Mouse (Mus musculus) hindbrain, postnatal 0 days (tissue): ENCODE measurements around the gene Hdac6. TPM values are rescaled to one million over a fixed set of nuclear protein-coding genes. Genes with fewer than 3 reads are reported as not detected.
A peak's percentile ranks its signal among the peaks of the same experiment; 100 is the strongest.

ENCODE experiments used
- ATAC-seq: fragments of 200-750 bp; cut with Nextera tagmentation; 2 replicates; pipeline ENCODE4 v1.8.0; 2017; ENCODE audit warnings: mild to moderate bottlenecking, moderate TSS enrichment, moderate library complexity
- DNase-seq: peaks from one replicate; pipeline ENCODE4 v3.0.0-alpha.2; 2015; ENCODE audit warnings: low spot score
- H3K27ac ChIP-seq: fragments of 300-500 bp; sonication (generic); 2 replicates; pipeline ENCODE4 v1.5.1; 2014; ENCODE audit warnings: mild to moderate bottlenecking
- H3K27me3 ChIP-seq: fragments of 300-500 bp; sonication (generic); 2 replicates; pipeline ENCODE4 v1.6.1; 2014; ENCODE audit warnings: low read length, mixed read lengths; ENCODE audit not compliant: insufficient read depth
- H3K36me3 ChIP-seq: fragments of 300-500 bp; sonication (generic); 2 replicates; pipeline ENCODE4 v1.6.1; 2014; ENCODE audit warnings: low read length, mixed read lengths; ENCODE audit not compliant: insufficient read depth
- H3K4me1 ChIP-seq: fragments of 300-500 bp; sonication (generic); 2 replicates; pipeline ENCODE4 v1.6.1; 2014; ENCODE audit warnings: antibody characterized with exemption, low read length, mixed read lengths; ENCODE audit not compliant: insufficient read depth
- H3K4me2 ChIP-seq: fragments of 300-500 bp; sonication (generic); 2 replicates; pipeline ENCODE4 v1.6.1; 2014; ENCODE audit warnings: low read depth, mild to moderate bottlenecking, low read length, moderate library complexity, mixed read lengths
- H3K4me3 ChIP-seq: fragments of 300-500 bp; sonication (generic); 2 replicates; pipeline ENCODE4 v1.5.1; 2014; ENCODE audit warnings: low read length
- H3K9ac ChIP-seq: fragments of 300-500 bp; sonication (generic); replicated peaks from 2 replicates; pipeline ENCODE4 v1.6.1; 2014; ENCODE audit warnings: mild to moderate bottlenecking, low read length, moderate library complexity, mixed read lengths
- H3K9me3 ChIP-seq: fragments of 300-500 bp; sonication (generic); 2 replicates; pipeline ENCODE4 v1.6.1; 2016; ENCODE audit warnings: low read length, mixed read lengths
- CTCF ChIP-seq: IDR thresholded peaks from 2 replicates; pipeline ENCODE4 v1.5.1; 2016; ENCODE audit warnings: antibody characterized with exemption, control low read depth, low read depth
- WGBS: fragments of 180-500 bp; shearing (Covaris S2); extraction: QIAGEN DNeasy Blood & Tissue Kit; methylation state at CpG from one replicate; pipeline ENCODE4 v1.1.7; 2014; 5-methylcytosine and 5-hydroxymethylcytosine counted together
- polyA plus RNA-seq: library from polyadenylated mRNA; unstranded; fragments of >200 nt; fragmentation: Nextera tagmentation; extraction: Ambion mirVana; gene quantifications from 2 replicates; pipeline ENCODE4 v1.2.1, GENCODE M21; 2015
- total RNA-seq: library from RNA; depleted of rRNA; stranded (reverse); fragments of >200 nt; gene quantifications from 2 replicates; pipeline ENCODE4 v1.2.3, GENCODE M21; 2014

Hdac6 gene
- total and polyA plus RNA-seq, 2 experiments from 2014 or later: 57.4 to 105 TPM

DNA sequence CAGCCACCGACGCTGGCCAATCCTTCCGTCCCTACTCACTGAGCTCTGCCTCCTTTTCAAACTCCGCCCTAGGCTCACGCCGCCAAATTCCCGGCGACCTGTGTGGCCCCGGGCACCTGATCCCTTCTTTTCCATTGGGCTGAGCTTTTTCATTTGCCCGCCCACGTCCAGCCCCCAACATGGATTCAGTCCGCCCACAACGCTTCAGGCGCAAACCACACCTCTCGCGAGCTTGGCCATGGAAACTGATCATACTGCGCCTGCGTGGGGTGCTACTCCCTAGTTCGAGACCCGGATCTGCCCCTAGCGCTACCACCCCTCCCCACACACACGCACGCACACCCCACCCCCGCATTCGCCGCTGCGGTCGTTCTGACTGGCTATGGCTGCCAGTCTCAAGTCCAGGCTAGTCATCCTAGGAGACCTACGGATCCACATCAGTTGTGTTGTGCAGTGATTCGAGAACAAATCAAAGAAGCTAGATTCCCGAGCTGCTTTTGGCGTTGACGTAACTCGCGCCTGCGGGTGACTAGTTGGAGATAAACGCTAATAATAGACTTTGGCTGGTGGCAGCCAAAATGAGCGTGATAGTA is 307 bp upstream of the Hdac6 start:
- peak overlapping the region; percentile 52 for H3K9ac ChIP-seq
- peak; percentile 98 for ATAC-seq

DNA sequence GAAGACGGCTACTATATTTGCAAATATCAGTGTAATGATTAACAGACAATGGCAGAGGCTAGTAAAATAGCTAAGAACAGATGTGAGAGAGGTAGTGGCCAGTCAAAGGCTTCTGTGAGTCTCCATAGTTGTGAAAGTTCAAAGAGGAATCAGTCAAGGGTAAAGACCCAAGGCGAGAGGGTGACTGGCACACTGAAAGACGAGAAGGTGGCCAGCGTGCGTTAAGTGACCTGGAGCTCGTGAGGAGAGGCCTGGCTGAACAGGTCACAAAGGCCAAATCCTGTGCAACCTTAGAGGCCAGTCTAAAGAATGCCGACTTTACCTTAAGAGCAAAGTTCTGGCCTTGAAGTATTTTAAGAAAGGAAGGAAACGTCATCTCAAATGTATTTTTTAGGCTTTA is 2.1 kb downstream of the Hdac6 start:
- Histone ChIP-seq H3K9ac (no peak overlapping the region), H3K4me2 (no peak overlapping the region), H3K36me3 (no peaks in the 10 kb centered on the region), H3K4me3 (no peak overlapping the region), H3K27me3 (no peaks in the 10 kb centered on the region), H3K4me1 (no peaks in the 10 kb centered on the region), H3K9me3 (no peaks in the 10 kb centered on the region), H3K27ac (no peak overlapping the region)
- no peak for DNase-seq
- 76% methylated on average over 8 of the region's 8 CpGs for WGBS
- TF ChIP-seq CTCF: no peak
- no peak for ATAC-seq

More for the DNA sequence above, 307 bp upstream of the Hdac6 start:
- no peaks in the 10 kb centered on the region for H3K27me3 ChIP-seq
- no peaks in the 10 kb centered on the region for H3K36me3 ChIP-seq
- H3K4me2 ChIP-seq: peak overlapping the region; percentile 52
- peak overlapping the region; percentile 45 for H3K4me3 ChIP-seq
- no peaks in the 10 kb centered on the region for H3K4me1 ChIP-seq
- TF ChIP-seq CTCF: no peak
- no peaks in the 10 kb centered on the region for H3K9me3 ChIP-seq
- DNase-seq: peak; percentile 94
- WGBS: 26% methylated on average over 38 of the region's 38 CpGs
- H3K27ac ChIP-seq: peak overlapping the region; percentile 75

DNA sequence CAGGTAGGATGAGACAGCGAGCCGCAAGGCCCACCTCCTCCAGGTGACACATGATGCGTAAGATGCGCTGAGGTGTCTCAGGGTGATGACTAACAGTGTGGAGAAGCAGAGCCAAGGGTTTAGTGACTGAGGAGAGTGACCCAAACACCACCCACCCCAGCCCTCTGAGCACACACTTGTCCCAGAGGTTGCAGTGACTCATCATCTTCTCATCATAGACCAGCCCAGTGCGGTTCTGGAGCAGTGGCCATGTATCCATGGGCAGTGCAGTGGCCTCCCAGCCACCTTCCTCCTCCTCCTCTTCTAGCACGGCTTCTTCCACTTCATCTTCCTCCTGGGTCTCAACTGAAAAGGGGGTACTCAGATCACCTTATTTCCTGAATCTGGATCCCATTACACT is 10.0 kb downstream of the Hdac6 start:
- no peak overlapping the region for H3K4me2 ChIP-seq
- H3K4me3 ChIP-seq: no peak overlapping the region
- H3K27me3 ChIP-seq: no peaks in the 10 kb centered on the region
- H3K36me3 ChIP-seq: no peaks in the 10 kb centered on the region; the same call in 1 of the 2 replicates
- H3K4me1 ChIP-seq: no peaks in the 10 kb centered on the region
- no peak for ATAC-seq
- H3K9me3 ChIP-seq: no peaks in the 10 kb centered on the region
- TF ChIP-seq CTCF: no peak
- DNase-seq: no peak
- H3K27ac ChIP-seq: no peak overlapping the region
- H3K9ac ChIP-seq: no peak overlapping the region
- 93% methylated on average over 6 of the region's 6 CpGs for WGBS

DNA sequence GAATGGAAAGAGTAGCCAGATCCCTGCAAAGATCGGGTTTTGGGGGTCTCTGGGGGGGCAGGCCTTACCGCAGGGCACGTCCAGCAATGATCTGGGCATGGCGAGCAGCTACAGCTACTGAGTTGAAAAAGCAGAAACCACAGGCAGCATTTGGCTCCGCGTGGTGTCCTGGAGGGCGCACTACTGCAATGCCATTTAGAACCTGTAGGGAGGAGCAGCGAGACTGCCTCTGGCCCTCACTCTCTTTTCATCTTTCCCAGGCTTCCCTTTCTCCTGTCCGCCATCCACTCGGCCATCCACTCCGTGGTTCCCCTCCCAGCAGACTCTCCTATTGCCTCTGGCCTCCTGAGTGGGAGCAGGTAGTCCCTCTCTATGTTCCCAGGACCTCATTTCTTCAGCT is 10.8 kb downstream of the Hdac6 start:
- H3K27ac ChIP-seq: no peak overlapping the region

DNA sequence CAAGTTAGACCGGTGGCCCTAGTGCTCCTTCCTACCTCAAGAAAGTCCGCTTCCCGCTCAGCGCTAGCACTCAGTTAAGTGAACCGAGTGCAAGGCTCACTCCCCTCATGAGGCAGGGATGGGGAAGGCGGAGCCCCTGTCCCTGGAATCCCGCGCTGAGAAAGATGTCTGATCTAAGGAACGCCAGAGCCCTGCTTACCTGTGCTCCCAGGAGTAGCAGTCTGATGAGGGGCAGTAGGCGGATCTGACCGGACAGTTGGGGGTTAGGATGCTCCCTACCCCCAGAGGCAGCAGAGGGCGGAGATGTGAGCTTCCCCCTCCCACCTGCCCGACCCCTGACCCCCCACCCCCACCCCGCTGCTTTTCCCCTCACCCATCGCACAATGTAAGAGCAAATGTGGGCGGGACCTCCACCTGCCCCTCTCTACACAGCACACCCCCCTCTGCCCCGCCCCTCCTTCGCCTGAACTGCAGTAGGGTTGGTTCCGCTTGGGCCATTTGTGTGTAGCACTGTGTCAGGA is 19.4 kb downstream of the Hdac6 start, which contains the start of gene Eras:
Eras (minus strand) TSS at position 338 of the 521 bp plus-strand sequence.
- WGBS: 23% methylated on average over 19 of the region's 19 CpGs
- no peak for DNase-seq

More for the DNA sequence above, 10.8 kb downstream of the Hdac6 start:
- H3K4me2 ChIP-seq: no peak overlapping the region
- no peaks in the 10 kb centered on the region; the same call in 1 of the 2 replicates for H3K36me3 ChIP-seq
- no peak overlapping the region for H3K9ac ChIP-seq
- WGBS: 42% methylated on average over 11 of the region's 11 CpGs
- H3K9me3 ChIP-seq: no peaks in the 10 kb centered on the region
- H3K4me3 ChIP-seq: no peak overlapping the region
- ATAC-seq (no peak), DNase-seq (no peak)
- no peaks in the 10 kb centered on the region for H3K27me3 ChIP-seq
- peak; percentile 46 for TF ChIP-seq CTCF
- H3K4me1 ChIP-seq: no peaks in the 10 kb centered on the region

DNA sequence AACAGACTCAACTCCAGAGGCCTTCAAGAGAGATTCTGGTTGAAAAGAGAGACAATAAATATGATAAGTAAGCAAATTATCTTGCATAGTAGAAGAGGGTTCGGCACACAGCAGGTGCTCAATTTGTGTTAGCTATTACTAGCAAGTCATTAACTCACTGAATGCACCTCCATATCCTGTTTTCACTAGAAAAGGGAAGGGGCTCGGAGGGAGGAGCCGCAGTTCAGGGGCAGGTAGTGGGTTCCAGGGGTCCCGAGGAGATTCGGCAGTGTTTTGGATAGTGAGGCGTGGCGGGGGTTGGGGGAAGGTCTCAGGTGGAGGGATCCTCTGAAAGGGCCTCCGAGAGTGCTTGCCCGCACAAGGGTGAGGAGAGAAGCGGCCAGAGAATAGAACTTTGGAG is 20.6 kb downstream of the Hdac6 start:
- no peak for DNase-seq
- no peaks in the 10 kb centered on the region; the same call in 1 of the 2 replicates for H3K36me3 ChIP-seq
- no peaks in the 10 kb centered on the region for H3K4me1 ChIP-seq
- no peak overlapping the region for H3K27ac ChIP-seq
- H3K4me3 ChIP-seq: no peak overlapping the region
- WGBS: 36% methylated on average over 10 of the region's 10 CpGs
- no peak for TF ChIP-seq CTCF
- no peak for ATAC-seq
- no peaks in the 10 kb centered on the region for H3K9me3 ChIP-seq
- H3K4me2 ChIP-seq: no peak overlapping the region
- H3K9ac ChIP-seq: no peak overlapping the region
- no peaks in the 10 kb centered on the region for H3K27me3 ChIP-seq

More for the DNA sequence above, 19.4 kb downstream of the Hdac6 start, which contains the start of gene Eras:
- H3K4me3 ChIP-seq: no peak within 1 kb of the TSS
- no peak within 1 kb of the TSS for H3K4me2 ChIP-seq
- H3K4me1 ChIP-seq: no peaks in the 10 kb centered on the region
- H3K27ac ChIP-seq: no peak within 1 kb of the TSS
- H3K36me3 ChIP-seq: no peaks in the 10 kb centered on the region; the same call in 1 of the 2 replicates
- no peaks in the 10 kb centered on the region for H3K27me3 ChIP-seq
- ATAC-seq: no peak
- no peaks in the 10 kb centered on the region for H3K9me3 ChIP-seq
- no peak within 1 kb of the TSS for H3K9ac ChIP-seq
- no peak for TF ChIP-seq CTCF

DNA sequence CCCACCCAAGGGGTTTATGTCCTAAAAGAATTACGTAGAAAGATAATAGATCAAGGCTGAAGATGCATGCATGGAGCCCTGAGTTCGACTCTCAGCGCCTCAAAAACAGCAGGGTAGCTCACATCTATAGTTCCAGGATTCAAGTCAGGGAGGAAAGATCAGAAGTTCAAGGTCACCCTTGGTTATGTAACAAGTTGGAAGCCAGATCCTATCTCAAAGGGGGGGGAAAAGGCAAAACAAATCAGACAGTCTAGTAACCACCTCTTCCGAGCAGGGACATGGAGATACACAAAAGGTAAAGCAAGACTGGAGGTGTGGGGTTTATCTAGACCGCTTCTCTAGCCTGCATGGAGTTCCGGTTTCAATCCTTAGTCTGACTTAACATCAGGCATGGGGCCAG is 21.4 kb downstream of the Hdac6 start:
- Histone ChIP-seq H3K27me3 (no peaks in the 10 kb centered on the region), H3K9ac (no peak overlapping the region), H3K4me1 (no peaks in the 10 kb centered on the region), H3K9me3 (no peaks in the 10 kb centered on the region), H3K27ac (no peak overlapping the region), H3K4me3 (no peak overlapping the region), H3K4me2 (no peak overlapping the region), H3K36me3 (no peaks in the 10 kb centered on the region; the same call in 1 of the 2 replicates)
- 77% methylated on average over 6 of the region's 6 CpGs for WGBS
- DNase-seq (no peak), ATAC-seq (no peak)
- no peak for TF ChIP-seq CTCF
